Mouse (Mus musculus) lung, adult 18-20 months (tissue): ENCODE data around the gene Ncam1.

Source experiments
- DNase-seq, 2 experiments: peaks; one replicate each; pipeline ENCODE4 v3.0.0; 2022; ENCODE audit warnings: mixed read lengths in 2 of 2

Ncam1 gene

DNA sequence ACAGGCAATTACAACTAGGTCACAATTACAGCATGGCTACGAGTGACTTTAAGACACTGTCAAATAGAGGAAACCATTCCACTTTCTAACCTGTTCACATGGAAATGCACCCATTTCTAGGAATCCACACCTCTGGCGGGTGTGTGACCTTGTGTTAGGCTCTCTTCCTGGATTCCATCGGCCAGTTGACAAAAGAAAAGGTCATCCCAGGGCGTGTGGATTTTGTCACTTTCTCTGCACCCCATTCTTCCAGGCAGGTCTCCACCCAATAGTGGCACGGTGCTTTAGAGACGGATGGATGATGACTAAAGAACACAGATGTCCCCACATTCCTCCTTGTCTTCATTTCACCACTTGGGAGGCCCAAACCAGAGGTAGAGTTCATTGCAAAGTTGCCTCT, 47.3 kb downstream of the Ncam1 start:
- DNase-seq, result no peak

DNA sequence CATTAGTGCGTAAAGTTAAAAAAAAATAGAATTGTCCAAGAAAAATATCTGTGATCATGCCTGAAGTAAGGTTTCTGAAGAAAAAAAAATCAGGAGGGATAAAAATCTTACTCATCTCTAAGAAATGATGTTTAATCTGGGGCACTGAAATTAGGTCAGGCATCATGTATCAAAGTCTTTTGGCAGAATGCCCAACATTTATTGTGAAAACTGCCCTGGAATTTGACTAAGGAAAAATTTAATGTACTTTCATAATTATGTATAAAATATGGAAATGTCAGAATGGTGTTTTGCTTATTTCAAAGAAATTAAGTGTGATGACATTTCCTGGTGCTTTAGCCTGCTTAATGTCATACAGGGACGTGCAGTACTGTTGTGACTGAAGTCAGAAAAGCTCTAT, 52.5 kb downstream of the Ncam1 start:
- no peak for DNase-seq

GRCm38 (mm10) chr9:49745696-49746095, 53.0 kb downstream of the Ncam1 start:
- no peak for DNase-seq

GRCm38 (mm10) chr9:49744286-49744685, 54.4 kb downstream of the Ncam1 start:
- DNase-seq, result no peak

DNA sequence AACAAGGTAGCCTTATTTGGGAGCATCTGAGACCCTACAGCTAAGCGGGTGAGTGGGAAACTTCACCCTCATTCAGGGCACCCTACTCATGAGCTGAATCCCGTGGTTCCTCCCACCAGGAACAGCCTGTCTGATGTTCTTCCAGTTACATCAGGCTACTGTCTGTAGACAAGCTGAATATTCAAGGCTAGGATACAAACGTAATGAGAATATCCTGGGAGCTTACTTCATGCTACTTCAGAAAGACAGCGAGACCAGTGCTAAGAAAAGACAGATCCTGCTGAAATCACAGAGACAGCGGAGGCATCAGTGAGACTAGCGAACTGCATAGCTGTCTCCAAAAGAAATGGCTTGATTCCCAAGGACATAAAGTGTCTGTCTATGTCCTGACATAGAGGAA, 58.8 kb downstream of the Ncam1 start:
- DNase-seq, result no peak

DNA sequence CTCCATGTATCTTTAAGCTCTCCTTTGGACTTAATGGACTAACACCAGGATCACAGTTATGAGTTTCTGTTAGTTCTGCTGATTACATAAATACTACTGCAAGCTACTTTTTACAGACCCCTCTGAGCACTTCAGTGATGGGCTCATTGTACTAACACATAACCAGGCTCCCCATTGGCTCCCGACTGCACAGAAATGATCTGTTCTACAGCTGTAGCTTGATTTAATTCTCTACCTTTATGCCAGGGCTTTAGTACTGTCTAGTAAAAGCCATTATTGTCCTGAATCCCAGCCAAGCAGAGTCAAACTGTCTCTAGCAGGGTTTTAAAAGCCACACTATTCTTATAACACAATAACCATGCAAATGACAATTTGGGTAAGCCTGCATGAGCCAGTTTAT, 60.2 kb downstream of the Ncam1 start:
- DNase-seq, result no peak

DNA sequence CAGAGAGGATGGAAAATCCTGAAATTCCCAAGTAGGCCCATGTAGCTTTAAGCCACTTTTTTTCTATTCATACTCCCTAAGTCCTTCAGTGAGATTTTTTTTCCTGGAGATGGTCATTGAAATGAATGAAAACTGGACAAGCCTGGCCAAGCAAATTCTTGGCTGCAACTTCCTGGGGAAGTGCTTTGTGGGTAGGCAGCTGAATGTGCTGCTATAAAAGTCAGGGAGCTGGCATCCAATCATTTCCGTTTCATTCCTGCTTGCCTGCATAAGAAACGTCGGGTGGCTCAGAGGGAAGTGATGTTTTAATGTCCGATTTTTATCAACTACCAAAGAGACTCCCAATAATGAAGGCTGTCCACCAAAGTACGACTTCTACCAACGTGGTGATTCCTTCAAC, 61.6 kb downstream of the Ncam1 start:
- no peak for DNase-seq

DNA sequence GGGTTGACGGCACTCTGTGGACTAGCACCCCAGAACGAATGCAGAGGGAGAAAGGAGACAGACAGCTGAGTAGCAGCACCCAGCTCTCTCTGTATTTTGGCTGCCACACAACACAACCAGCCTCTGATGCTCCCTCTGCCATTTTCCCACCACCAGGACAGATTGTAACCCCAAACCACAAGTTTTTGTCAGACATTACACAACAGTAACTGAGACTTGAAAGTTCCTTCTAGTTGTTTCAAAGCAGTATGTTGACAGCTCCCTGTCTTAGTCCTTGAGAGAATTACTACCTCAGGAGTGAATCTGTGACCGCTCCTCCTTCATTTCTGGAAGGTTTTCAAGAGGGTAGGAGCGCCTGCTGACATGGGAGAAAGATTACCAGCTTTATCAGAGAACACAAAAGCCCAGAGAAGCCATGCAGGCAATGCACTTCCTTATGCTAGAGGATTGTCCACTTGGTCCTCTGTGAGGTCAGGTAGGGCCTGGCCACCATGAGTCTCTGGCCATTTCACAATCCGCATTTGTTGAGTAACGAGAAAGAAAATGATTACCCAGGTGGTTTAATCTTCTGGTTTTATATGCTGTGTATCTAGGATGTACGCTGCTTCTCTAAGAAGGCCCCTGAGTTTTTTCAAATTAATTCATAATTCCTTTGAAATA, 64.2 kb downstream of the Ncam1 start:
- no peak for DNase-seq

GRCm38 (mm10) chr9:49733726-49734125, 65.0 kb downstream of the Ncam1 start:
- no peak for DNase-seq

GRCm38 (mm10) chr9:49729479-49729878, 69.2 kb downstream of the Ncam1 start:
- no peak for DNase-seq

- DNase-seq, result no peak
Observed at GRCm38 (mm10) chr9:49728211-49728610, 70.5 kb downstream of the Ncam1 start.

DNA sequence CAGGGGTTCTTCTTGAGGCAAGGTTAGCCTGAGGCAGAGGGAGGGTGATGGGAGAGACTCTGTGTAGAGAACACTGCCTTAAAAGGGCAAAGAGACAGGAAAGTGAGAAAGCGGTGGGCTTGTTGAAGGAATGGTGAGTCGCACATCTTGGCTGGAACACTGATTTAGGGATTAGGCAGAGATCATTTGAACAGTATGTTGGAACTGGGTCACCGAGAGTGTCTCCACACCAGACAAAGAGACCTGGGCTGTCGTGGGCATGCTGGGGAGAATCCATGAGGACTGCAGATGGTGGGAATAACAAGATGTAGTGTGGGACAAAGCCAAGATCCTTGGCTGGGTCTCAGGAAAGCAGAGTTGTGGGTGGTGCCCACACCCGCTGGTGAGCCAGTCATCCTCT, 76.0 kb downstream of the Ncam1 start:
- no peak for DNase-seq

GRCm38 (mm10) chr9:49715121-49715520, 83.6 kb downstream of the Ncam1 start:
- no peak for DNase-seq

GRCm38 (mm10) chr9:49714091-49714490, 84.6 kb downstream of the Ncam1 start:
- DNase-seq, result no peak

DNA sequence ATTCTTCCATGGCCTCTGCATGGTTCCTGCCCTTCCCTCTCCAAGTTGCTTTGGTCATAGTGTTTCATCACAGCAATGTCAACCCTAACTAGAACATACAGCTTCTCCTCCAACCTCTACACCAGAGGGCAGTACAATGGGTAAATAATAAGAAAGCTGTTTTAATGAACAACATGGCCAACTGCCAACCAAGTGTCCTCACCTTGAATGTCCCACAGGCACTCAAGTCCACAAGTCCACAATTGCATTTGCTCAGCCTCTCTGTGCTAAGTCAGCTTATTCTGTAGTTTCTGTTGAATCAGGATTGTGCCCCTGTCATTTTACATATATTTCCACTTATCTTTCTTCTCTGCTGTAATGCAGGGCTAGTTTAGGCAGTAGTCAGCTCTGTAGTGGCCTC, 91.1 kb downstream of the Ncam1 start:
- no peak for DNase-seq

GRCm38 (mm10) chr9:49704196-49704967, 94.3 kb downstream of the Ncam1 start:
- DNase-seq, result no peak

DNA sequence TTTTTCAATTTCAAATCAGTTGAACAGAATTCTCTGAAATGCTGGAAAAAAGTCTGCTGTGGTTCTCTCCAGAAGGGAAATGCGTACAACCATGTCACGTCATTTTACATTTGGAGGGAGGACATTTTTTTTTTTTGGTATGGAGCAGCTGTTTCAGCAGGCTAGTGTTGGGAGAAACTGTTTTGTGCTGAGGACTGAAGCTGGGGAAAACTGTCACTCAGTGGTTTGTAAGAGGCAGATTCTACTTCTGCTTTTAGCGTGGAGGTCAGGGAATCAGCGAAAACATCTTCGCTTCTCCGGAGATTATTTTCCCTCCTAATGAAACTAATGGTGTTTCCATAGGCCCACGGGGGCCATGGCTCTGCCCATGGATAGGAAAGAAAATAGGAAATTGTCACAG, 103.4 kb downstream of the Ncam1 start:
- no peak for DNase-seq

DNA sequence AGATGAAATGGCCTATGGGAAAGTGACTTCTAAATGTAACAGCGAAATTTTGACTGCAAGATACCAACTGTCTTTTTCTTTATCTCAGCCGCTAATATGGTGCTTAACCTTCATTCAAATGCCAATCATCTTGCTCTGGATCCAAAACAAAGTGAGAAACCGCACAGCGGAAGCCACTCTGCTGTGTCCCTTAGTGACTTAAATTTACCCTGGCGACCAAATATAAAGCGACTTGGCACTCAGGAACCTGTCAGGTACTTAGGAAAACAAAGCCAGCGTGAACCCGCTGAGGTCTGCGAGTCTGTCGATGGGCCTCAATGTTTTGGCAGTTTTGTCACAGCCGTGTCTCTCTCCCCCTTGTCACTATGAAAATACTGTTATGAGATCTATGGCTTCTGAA, 105.9 kb downstream of the Ncam1 start:
- peak in 1 of 2 experiments; percentile 1 for DNase-seq

DNA sequence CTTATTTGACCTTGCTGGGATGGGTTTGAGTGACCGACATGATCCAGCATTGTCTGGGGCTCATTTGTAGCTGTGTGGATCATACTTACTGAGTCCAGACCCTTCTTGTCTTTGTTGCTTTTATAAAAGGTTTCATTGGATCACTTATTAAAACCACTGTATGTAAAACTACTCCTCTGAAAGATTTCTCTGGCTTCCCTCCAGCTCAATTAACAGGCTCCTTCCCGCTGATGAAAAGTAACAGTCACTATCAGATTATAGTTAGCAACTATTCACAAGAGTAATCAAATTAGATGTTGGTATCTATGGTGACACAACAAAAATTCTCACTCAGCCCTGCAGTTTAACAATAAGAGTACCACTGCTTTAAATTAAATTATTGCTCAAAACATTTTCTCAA, 107.4 kb downstream of the Ncam1 start:
- DNase-seq, result no peak

- DNase-seq, result no peak
Observed at GRCm38 (mm10) chr9:49683566-49684273, 115.0 kb downstream of the Ncam1 start.

- no peak for DNase-seq
Observed at GRCm38 (mm10) chr9:49681848-49682469, 116.8 kb downstream of the Ncam1 start.

DNA sequence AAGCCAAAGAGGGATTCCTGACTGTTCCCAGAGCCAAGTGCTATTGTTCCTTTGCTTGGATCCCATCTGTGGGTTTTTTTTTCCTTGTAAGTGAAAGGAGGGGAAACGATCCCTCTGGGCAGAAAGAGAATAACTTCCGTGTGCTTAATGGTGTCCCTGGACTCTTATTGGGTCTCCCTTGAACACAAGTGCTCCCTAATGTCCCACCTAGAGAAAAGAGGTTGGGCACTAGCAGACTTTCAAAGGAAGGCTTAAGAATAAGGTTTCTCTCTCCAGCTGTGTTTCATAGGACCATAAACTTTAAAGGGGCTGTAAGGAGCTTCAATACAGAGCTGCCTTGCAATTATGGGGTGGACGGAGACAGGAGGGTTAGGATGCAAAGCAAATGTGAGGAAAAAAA, 119.5 kb downstream of the Ncam1 start:
- no peak for DNase-seq

DNA sequence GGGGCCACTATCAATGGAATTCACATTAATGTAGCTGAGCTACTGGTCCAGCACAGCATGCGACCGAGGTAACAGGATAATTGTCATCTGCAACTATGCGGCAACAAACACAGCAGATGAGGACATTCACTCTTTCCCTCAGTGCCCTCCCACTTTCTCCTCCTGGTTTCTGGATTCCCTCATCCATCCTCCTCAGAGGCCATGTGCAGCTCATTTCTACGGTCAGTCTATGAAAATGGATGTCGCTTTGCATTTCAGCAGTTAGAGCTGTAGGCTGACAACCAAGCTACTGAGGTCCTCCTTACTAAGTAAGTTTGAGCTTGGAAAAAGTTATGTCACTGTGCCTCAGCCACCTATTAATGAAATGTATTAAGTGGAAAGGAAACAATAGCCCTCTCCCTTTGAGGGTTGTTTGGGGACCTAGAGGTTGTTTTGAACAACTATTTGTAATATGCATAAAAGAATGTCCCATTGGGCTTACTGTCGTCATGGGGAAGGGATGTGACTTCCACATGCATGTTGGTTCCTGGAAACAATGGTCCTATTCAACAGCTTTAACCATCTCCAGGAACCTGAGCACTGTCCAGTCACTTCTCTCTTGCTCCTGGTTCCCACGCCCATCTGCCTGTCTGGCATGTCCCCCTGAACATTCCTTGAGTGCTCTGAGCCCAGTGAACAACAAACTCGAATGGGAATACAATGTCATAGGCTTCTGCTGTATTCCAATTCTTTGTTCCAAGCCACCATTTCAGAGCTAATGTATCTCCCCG, 122.8 kb downstream of the Ncam1 start:
- no peak for DNase-seq
